Mouse (Mus musculus) spleen, adult 2 months (tissue): ENCODE data around the gene Rccd1.

ENCODE experiments used
- CTCF ChIP-seq: fragments of 200-500 bp; IDR thresholded peaks from 2 replicates; pipeline ENCODE4 v1.5.1; 2011; ENCODE audit warnings: mild to moderate bottlenecking, inconsistent platforms; ENCODE audit not compliant: insufficient read depth, insufficient read length, insufficient replicate concordance; ENCODE audit errors: extremely low read depth
- POLR2A ChIP-seq: fragments of 200-500 bp; IDR thresholded peaks from 2 replicates; pipeline ENCODE4 v1.6.1; 2011; ENCODE audit warnings: low read depth, low read length, inconsistent platforms

GRCm38 (mm10) chr7:80280032-80280431, 44.2 kb downstream of the Rccd1 start:
- TF ChIP-seq CTCF, result no peak
- no peak for TF ChIP-seq POLR2A
